Mouse (Mus musculus): Measurements from ENCODE around the gene H2-K1.

GRCm38 (mm10) chr17:34036647-34037046 is 36.5 kb upstream of the H2-K1 start:
- TF ChIP-seq CTCF (IDR thresholded peaks at IDR 0.05; ENCODE audit: insufficient read depth, low read depth, low read length) (no peak), POLR2A (IDR thresholded peaks at IDR 0.05; ENCODE audit: insufficient read depth, low read depth, low read length) (no peak)
